Mouse (Mus musculus): ENCODE results near the gene Plcl1. TPM values are rescaled to one million over a fixed set of nuclear protein-coding genes. Genes with fewer than 3 reads are reported as not detected.

Gene Plcl1
- polyA plus RNA-seq, 1 experiment from 2014 or later: 3.8 TPM

- no peak for ATAC-seq (ENCODE audit: insufficient number of reproducible peaks, insufficient read depth, low FRiP score, low read depth)
- Histone ChIP-seq H3K4me1 (ENCODE audit: control insufficient read depth, insufficient read depth, low read length) (peaks cover 7% of the 10 kb centered on the region; the same call in 1 of the 2 replicates), H3K27me3 (ENCODE audit: control insufficient read depth, insufficient read depth, low read length) (no peaks in the 10 kb centered on the region), H3K4me2 (replicated peaks; ENCODE audit: low read depth, low read length) (no peak overlapping the region), H3K9ac (replicated peaks; ENCODE audit: low read depth, low read length) (no peak overlapping the region), H3K36me3 (ENCODE audit: control insufficient read depth, insufficient read depth, low read length) (no peaks in the 10 kb centered on the region), H3K4me3 (ENCODE audit: low read depth, low read length) (no peak overlapping the region), H3K27ac (ENCODE audit: low read length) (no peak overlapping the region), H3K9me3 (ENCODE audit: control insufficient read depth, low read depth, low read length) (no peaks in the 10 kb centered on the region)
- 36% methylated on average over 8 of the region's 8 CpGs for WGBS
Observed at GRCm38 (mm10) chr1:55606405-55606804, 200.7 kb downstream of the Plcl1 start.

GRCm38 (mm10) chr1:55612759-55613328 lies 207.1 kb downstream of the Plcl1 start:
- no peak overlapping the region for H3K4me2 ChIP-seq (replicated peaks; ENCODE audit: low read depth, low read length)
- ATAC-seq (ENCODE audit: insufficient number of reproducible peaks, insufficient read depth, low FRiP score, low read depth): no peak
- no peaks in the 10 kb centered on the region for H3K4me1 ChIP-seq (ENCODE audit: control insufficient read depth, insufficient read depth, low read length)
- H3K27me3 ChIP-seq (ENCODE audit: control insufficient read depth, insufficient read depth, low read length): no peaks in the 10 kb centered on the region
- 88% methylated on average over 6 of the region's 6 CpGs for WGBS
- no peak overlapping the region for H3K4me3 ChIP-seq (ENCODE audit: low read depth, low read length)
- H3K27ac ChIP-seq (ENCODE audit: low read length): no peak overlapping the region
- no peaks in the 10 kb centered on the region for H3K36me3 ChIP-seq (ENCODE audit: control insufficient read depth, insufficient read depth, low read length)
- no peaks in the 10 kb centered on the region for H3K9me3 ChIP-seq (ENCODE audit: control insufficient read depth, low read depth, low read length)
- no peak overlapping the region for H3K9ac ChIP-seq (replicated peaks; ENCODE audit: low read depth, low read length)

- Histone ChIP-seq H3K27ac (ENCODE audit: low read length) (no peak overlapping the region), H3K4me3 (ENCODE audit: low read depth, low read length) (no peak overlapping the region)
- WGBS: 94% methylated on average over 2 of the region's 2 CpGs
Observed at GRCm38 (mm10) chr1:55617857-55618256, 212.1 kb downstream of the Plcl1 start.

GRCm38 (mm10) chr1:55618617-55619286 lies 213.0 kb downstream of the Plcl1 start:
- Histone ChIP-seq H3K27ac (ENCODE audit: low read length) (no peak overlapping the region), H3K4me2 (replicated peaks; ENCODE audit: low read depth, low read length) (no peak overlapping the region), H3K9ac (replicated peaks; ENCODE audit: low read depth, low read length) (no peak overlapping the region), H3K27me3 (ENCODE audit: control insufficient read depth, insufficient read depth, low read length) (no peaks in the 10 kb centered on the region), H3K9me3 (ENCODE audit: control insufficient read depth, low read depth, low read length) (no peaks in the 10 kb centered on the region), H3K36me3 (ENCODE audit: control insufficient read depth, insufficient read depth, low read length) (no peaks in the 10 kb centered on the region), H3K4me1 (ENCODE audit: control insufficient read depth, insufficient read depth, low read length) (no peaks in the 10 kb centered on the region), H3K4me3 (ENCODE audit: low read depth, low read length) (no peak overlapping the region)
- 63% methylated on average over 7 of the region's 7 CpGs for WGBS
- no peak for ATAC-seq (ENCODE audit: insufficient number of reproducible peaks, insufficient read depth, low FRiP score, low read depth)

More at GRCm38 (mm10) chr1:55617857-55618256, 212.1 kb downstream of the Plcl1 start:
- Histone ChIP-seq H3K9me3 (ENCODE audit: control insufficient read depth, low read depth, low read length) (no peaks in the 10 kb centered on the region), H3K4me2 (replicated peaks; ENCODE audit: low read depth, low read length) (no peak overlapping the region), H3K9ac (replicated peaks; ENCODE audit: low read depth, low read length) (no peak overlapping the region), H3K4me1 (ENCODE audit: control insufficient read depth, insufficient read depth, low read length) (no peaks in the 10 kb centered on the region), H3K27me3 (ENCODE audit: control insufficient read depth, insufficient read depth, low read length) (no peaks in the 10 kb centered on the region), H3K36me3 (ENCODE audit: control insufficient read depth, insufficient read depth, low read length) (no peaks in the 10 kb centered on the region)
- ATAC-seq (ENCODE audit: insufficient number of reproducible peaks, insufficient read depth, low FRiP score, low read depth): no peak

- H3K27me3 ChIP-seq (ENCODE audit: control insufficient read depth, insufficient read depth, low read length): no peaks in the 10 kb centered on the region
- no peak overlapping the region for H3K27ac ChIP-seq (ENCODE audit: low read length)
- no peaks in the 10 kb centered on the region for H3K36me3 ChIP-seq (ENCODE audit: control insufficient read depth, insufficient read depth, low read length)
- H3K4me1 ChIP-seq (ENCODE audit: control insufficient read depth, insufficient read depth, low read length): no peaks in the 10 kb centered on the region
- H3K9ac ChIP-seq (replicated peaks; ENCODE audit: low read depth, low read length): no peak overlapping the region
- no peak overlapping the region for H3K4me2 ChIP-seq (replicated peaks; ENCODE audit: low read depth, low read length)
- ATAC-seq (ENCODE audit: insufficient number of reproducible peaks, insufficient read depth, low FRiP score, low read depth): no peak
- 37% methylated on average over 1 of the region's 1 CpGs for WGBS
- H3K9me3 ChIP-seq (ENCODE audit: control insufficient read depth, low read depth, low read length): no peaks in the 10 kb centered on the region
- H3K4me3 ChIP-seq (ENCODE audit: low read depth, low read length): no peak overlapping the region
Observed at GRCm38 (mm10) chr1:55631496-55631895, 225.8 kb downstream of the Plcl1 start.

- Histone ChIP-seq H3K4me3 (ENCODE audit: low read depth, low read length) (no peak overlapping the region), H3K9ac (replicated peaks; ENCODE audit: low read depth, low read length) (no peak overlapping the region), H3K4me1 (ENCODE audit: control insufficient read depth, insufficient read depth, low read length) (no peaks in the 10 kb centered on the region), H3K4me2 (replicated peaks; ENCODE audit: low read depth, low read length) (no peak overlapping the region), H3K27ac (ENCODE audit: low read length) (no peak overlapping the region), H3K36me3 (ENCODE audit: control insufficient read depth, insufficient read depth, low read length) (no peaks in the 10 kb centered on the region), H3K27me3 (ENCODE audit: control insufficient read depth, insufficient read depth, low read length) (no peaks in the 10 kb centered on the region), H3K9me3 (ENCODE audit: control insufficient read depth, low read depth, low read length) (no peaks in the 10 kb centered on the region)
- no peak for ATAC-seq (ENCODE audit: insufficient number of reproducible peaks, insufficient read depth, low FRiP score, low read depth)
- WGBS: 85% methylated on average over 2 of the region's 2 CpGs
Observed at GRCm38 (mm10) chr1:55632024-55632423, 226.3 kb downstream of the Plcl1 start.

GRCm38 (mm10) chr1:55633326-55633725 lies 227.6 kb downstream of the Plcl1 start:
- no peaks in the 10 kb centered on the region for H3K4me1 ChIP-seq (ENCODE audit: control insufficient read depth, insufficient read depth, low read length)
- no peaks in the 10 kb centered on the region for H3K9me3 ChIP-seq (ENCODE audit: control insufficient read depth, low read depth, low read length)
- H3K4me3 ChIP-seq (ENCODE audit: low read depth, low read length): no peak overlapping the region
- no peak overlapping the region for H3K9ac ChIP-seq (replicated peaks; ENCODE audit: low read depth, low read length)
- H3K27me3 ChIP-seq (ENCODE audit: control insufficient read depth, insufficient read depth, low read length): no peaks in the 10 kb centered on the region
- 69% methylated on average over 4 of the region's 4 CpGs for WGBS
- H3K4me2 ChIP-seq (replicated peaks; ENCODE audit: low read depth, low read length): no peak overlapping the region
- no peak overlapping the region for H3K27ac ChIP-seq (ENCODE audit: low read length)
- no peak for ATAC-seq (ENCODE audit: insufficient number of reproducible peaks, insufficient read depth, low FRiP score, low read depth)
- H3K36me3 ChIP-seq (ENCODE audit: control insufficient read depth, insufficient read depth, low read length): no peaks in the 10 kb centered on the region

- 75% methylated on average over 8 of the region's 8 CpGs for WGBS
Observed at GRCm38 (mm10) chr1:55659518-55660210, 253.9 kb downstream of the Plcl1 start.

More at GRCm38 (mm10) chr1:55659518-55660210, 253.9 kb downstream of the Plcl1 start:
- ATAC-seq (ENCODE audit: insufficient number of reproducible peaks, insufficient read depth, low FRiP score, low read depth): no peak
- Histone ChIP-seq H3K27me3 (ENCODE audit: control insufficient read depth, insufficient read depth, low read length) (no peaks in the 10 kb centered on the region), H3K36me3 (ENCODE audit: control insufficient read depth, insufficient read depth, low read length) (no peaks in the 10 kb centered on the region), H3K9ac (replicated peaks; ENCODE audit: low read depth, low read length) (no peak overlapping the region), H3K4me1 (ENCODE audit: control insufficient read depth, insufficient read depth, low read length) (no peaks in the 10 kb centered on the region), H3K4me2 (replicated peaks; ENCODE audit: low read depth, low read length) (no peak overlapping the region), H3K9me3 (ENCODE audit: control insufficient read depth, low read depth, low read length) (no peaks in the 10 kb centered on the region), H3K4me3 (ENCODE audit: low read depth, low read length) (no peak overlapping the region), H3K27ac (ENCODE audit: low read length) (no peak overlapping the region)

All from stomach, embryonic 14.5 days (tissue).